Mouse (Mus musculus) cerebellum, adult 2 months (tissue): ENCODE data around the gene Acsbg1. TPM values are rescaled to one million over a fixed set of nuclear protein-coding genes. Genes with fewer than 3 reads are reported as not detected.

ENCODE experiments used
- DNase-seq, 2 experiments: peaks; one replicate each; pipeline ENCODE4 v3.0.0; 2021
- H3K27ac ChIP-seq: fragments of 200-500 bp; 2 replicates; pipeline ENCODE4 v1.5.1; 2012; ENCODE audit warnings: low read length, control low read depth, inconsistent platforms; ENCODE audit not compliant: insufficient read depth
- H3K27me3 ChIP-seq: fragments of 200-500 bp; 2 replicates; pipeline ENCODE4 v1.6.1; 2012; ENCODE audit warnings: inconsistent platforms, mild to moderate bottlenecking, low read length, moderate library complexity; ENCODE audit not compliant: control insufficient read depth, insufficient read depth
- H3K4me1 ChIP-seq: fragments of 200-500 bp; 2 replicates; pipeline ENCODE4 v1.6.1; 2011; ENCODE audit warnings: low read length; ENCODE audit not compliant: control insufficient read depth, insufficient read depth
- H3K4me3 ChIP-seq: fragments of 200-500 bp; replicated peaks from 2 replicates; pipeline ENCODE3; 2011; ENCODE audit warnings: mild to moderate bottlenecking, low read depth, low read length, control low read depth; ENCODE audit not compliant: insufficient read depth
- CTCF ChIP-seq: fragments of 200-500 bp; IDR thresholded peaks from 2 replicates; pipeline ENCODE4 v1.5.1; 2011; ENCODE audit warnings: low read depth, mild to moderate bottlenecking, control low read depth, low read length, moderate library complexity, borderline replicate concordance; ENCODE audit not compliant: insufficient read depth
- POLR2A ChIP-seq: fragments of 200-500 bp; IDR thresholded peaks from 2 replicates; pipeline ENCODE4 v1.6.1; 2011; ENCODE audit warnings: low read length, control low read depth, borderline replicate concordance; ENCODE audit not compliant: insufficient read depth
- WGBS: fragments of 180-500 bp; shearing (Covaris S2); methylation state at CpG from one replicate; pipeline ENCODE4 v1.1.7; 2018; 5-methylcytosine and 5-hydroxymethylcytosine counted together
- polyA plus RNA-seq: library from polyadenylated mRNA; depleted of rRNA; stranded (reverse); fragments of >200 nt; gene quantifications from 2 replicates; pipeline ENCODE4 v1.2.3, GENCODE M21; 2012

Acsbg1 gene
- polyA plus RNA-seq, 1 experiment, result 270 TPM

DNA sequence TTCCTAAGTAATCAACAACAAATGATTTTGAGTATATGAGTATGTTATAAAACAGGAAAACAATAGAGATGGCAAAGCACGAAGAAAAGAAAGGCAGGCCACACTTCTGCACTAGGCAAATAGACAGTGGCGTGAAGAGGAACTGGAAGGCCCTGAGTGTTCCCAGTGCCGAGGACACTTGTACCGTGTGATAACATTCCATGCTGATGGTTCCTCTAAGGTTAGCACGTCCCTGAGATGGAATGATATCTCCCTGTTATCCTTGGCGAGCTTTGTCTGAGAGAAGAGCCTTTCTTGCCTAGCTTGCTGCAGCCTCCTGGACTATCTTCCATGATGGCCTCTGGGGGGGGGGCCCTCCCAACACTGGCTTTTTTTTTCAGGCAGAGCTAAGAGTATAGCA, 2.9 kb downstream of the Acsbg1 start:
- WGBS, result 81% methylated on average over 6 of the region's 6 CpGs
- no peak for DNase-seq
- H3K27me3 ChIP-seq, result no peaks in the 10 kb centered on the region
- H3K4me3 ChIP-seq, result no peak overlapping the region
- no peaks in the 10 kb centered on the region for H3K4me1 ChIP-seq
- no peak overlapping the region for H3K27ac ChIP-seq
- TF ChIP-seq POLR2A (no peak), CTCF (no peak)

DNA sequence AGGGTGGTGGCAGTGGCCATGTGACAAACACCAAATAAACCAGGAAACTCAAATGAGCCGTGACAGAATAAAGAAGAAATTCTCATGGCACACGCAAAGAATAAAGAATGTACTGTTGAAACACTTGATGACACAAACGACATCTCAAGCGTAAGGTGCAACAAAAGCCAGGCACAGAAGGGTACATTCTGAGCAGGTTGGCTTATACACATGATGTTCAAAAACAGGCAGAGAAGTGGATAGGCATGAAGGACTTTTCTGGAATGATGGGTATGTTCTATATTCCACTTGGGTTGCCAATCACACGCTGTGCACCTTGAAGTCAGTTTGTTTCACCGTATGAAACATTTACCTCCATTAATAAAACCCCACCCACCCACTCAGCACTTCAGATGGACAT, 5.3 kb downstream of the Acsbg1 start:
- no peak overlapping the region for H3K4me3 ChIP-seq
- no peaks in the 10 kb centered on the region for H3K4me1 ChIP-seq
- TF ChIP-seq CTCF (no peak), POLR2A (no peak)
- WGBS, result 80% methylated on average over 6 of the region's 6 CpGs
- no peak overlapping the region for H3K27ac ChIP-seq
- H3K27me3 ChIP-seq, result no peaks in the 10 kb centered on the region
- no peak for DNase-seq

DNA sequence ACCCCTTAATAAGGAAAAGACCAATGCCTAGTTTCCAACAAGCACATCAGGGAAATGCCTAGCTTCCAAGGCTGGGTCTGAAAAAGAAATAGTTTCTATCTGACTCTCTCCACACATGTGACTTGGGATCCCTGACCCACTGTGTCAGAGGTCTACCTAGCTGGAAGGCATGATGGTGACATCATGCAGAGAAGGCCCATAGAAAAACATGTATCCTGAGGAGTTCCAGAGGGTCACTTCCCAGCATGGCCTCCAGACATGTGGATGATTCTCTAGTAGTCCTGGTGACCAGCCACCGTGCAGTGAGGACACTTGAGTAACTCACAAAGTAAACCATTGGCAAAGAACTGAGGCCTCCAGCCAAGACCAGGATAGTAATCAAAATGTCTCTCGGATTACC, 5.8 kb downstream of the Acsbg1 start:
- DNase-seq, result no peak
- H3K4me3 ChIP-seq, result no peak overlapping the region
- 48% methylated on average over 2 of the region's 2 CpGs for WGBS
- H3K27ac ChIP-seq, result no peak overlapping the region
- TF ChIP-seq POLR2A (no peak), CTCF (no peak)
- no peaks in the 10 kb centered on the region for H3K4me1 ChIP-seq
- H3K27me3 ChIP-seq, result no peaks in the 10 kb centered on the region

DNA sequence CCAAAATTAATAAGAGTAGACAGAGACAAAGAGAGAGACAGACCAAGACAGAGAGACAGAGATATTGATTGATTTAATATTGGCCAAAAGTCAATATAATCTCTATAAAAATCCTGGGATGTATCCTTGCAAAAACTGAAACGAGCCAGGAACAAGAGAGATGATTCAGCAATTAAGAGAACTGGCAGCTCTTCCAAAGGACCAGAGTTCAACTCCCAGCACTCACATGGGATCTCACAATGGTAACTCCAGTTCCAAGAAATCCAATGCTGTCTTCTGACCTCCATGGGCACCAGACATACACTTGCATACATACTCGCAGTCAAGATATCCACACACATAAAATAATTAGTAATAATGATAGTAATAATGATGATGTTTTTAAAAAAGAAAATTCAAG, 8.9 kb downstream of the Acsbg1 start:
- no peaks in the 10 kb centered on the region for H3K4me1 ChIP-seq
- no peak overlapping the region for H3K27ac ChIP-seq
- DNase-seq, result no peak
- H3K4me3 ChIP-seq, result no peak overlapping the region
- 77% methylated on average over 2 of the region's 2 CpGs for WGBS
- H3K27me3 ChIP-seq, result no peaks in the 10 kb centered on the region
- no peak for TF ChIP-seq POLR2A
- TF ChIP-seq CTCF, result no peak

DNA sequence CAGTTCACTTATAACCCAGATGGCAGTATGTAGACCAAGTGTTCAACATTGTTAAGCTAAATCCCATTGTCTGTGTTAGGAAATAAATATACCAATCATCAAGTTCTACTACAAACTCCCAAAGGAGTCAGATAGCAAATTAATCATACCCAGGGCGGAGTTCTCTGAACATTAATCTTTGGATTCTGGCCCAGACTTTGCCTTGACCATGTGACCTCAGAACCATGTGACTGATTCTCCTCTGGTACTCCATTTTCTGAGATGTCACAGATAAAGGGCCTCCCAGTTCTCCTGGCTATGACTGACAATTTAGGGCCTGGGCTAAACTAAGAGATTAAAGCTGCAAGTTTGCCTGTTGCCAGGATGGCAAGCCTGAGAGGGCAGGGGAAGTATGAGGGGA, 12.3 kb downstream of the Acsbg1 start:
- 79% methylated on average over 1 of the region's 1 CpGs for WGBS
- TF ChIP-seq CTCF, result no peak
- TF ChIP-seq POLR2A, result no peak
- Histone ChIP-seq H3K27me3 (no peaks in the 10 kb centered on the region), H3K4me1 (no peaks in the 10 kb centered on the region), H3K27ac (no peak overlapping the region), H3K4me3 (no peak overlapping the region)
- DNase-seq, result no peak

DNA sequence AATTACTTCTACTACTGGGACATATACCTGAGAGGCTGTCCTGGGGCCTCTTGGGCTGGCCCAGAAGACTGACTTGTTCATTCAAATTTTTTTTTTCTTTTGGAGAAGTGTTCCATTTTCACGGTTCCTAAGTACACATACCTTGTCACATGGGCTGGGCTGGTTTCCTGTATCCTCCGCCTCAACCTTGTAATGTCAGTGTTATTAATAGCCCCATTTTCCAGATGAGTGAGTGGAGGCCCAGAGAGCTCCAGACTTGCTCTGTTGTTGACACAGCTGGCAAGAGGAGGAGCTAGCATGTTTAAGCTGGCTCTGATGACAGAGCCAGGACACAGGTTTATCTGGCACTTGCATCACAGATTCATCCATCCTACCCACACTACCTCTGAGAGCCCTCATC, 14.2 kb downstream of the Acsbg1 start:
- TF ChIP-seq CTCF (no peak), POLR2A (no peak)

DNA sequence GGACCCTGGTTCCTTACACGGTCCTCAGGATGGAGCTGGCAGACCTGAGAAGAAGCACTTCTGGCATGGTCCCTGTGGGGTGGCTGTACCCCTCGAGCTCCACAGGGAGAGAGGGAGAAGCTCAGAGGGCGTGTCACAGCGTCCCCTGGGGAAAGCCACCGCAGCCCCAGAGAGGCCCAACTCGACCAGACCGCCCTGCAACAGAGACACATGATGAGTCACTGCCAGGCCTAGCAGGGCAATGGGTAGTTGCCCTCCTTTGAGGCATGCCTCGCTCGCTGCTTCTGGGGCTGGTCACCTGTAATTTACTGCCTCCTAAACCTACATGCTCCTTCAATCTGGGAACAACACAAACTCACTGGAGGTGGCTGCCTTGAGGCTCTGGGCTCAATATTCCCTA, 15.4 kb downstream of the Acsbg1 start:
- TF ChIP-seq POLR2A, result no peak
- TF ChIP-seq CTCF, result no peak
- DNase-seq, result no peak
- WGBS, result 75% methylated on average over 9 of the region's 9 CpGs
- Histone ChIP-seq H3K4me3 (no peak overlapping the region), H3K4me1 (no peaks in the 10 kb centered on the region), H3K27me3 (no peaks in the 10 kb centered on the region), H3K27ac (no peak overlapping the region)

More for the DNA sequence above, 14.2 kb downstream of the Acsbg1 start:
- DNase-seq, result no peak
- no peaks in the 10 kb centered on the region for H3K27me3 ChIP-seq
- H3K4me3 ChIP-seq, result no peak overlapping the region
- no peaks in the 10 kb centered on the region for H3K4me1 ChIP-seq
- 73% methylated on average over 2 of the region's 2 CpGs for WGBS
- H3K27ac ChIP-seq, result no peak overlapping the region

DNA sequence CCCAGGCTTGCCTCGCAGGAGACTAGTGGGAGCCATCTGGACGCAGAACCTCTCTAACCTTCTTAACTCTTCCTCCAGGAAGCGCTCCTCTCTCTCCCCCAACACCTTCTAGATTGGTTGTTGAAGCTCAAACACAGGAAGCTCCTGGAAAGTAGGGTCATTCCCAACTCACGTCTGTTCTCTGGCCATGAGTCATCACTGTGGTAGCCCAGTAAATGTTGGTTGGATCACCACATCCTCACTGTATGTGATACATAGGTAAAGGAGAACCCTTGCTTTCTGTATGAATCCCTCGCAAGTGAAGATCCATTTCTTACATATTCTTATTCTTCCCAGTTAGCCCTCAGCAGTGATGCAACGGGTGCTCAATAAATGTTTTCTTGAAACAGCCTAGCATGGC, 16.1 kb downstream of the Acsbg1 start:
- Histone ChIP-seq H3K27ac (no peak overlapping the region), H3K27me3 (no peaks in the 10 kb centered on the region), H3K4me1 (no peaks in the 10 kb centered on the region), H3K4me3 (no peak overlapping the region)
- no peak for TF ChIP-seq CTCF
- no peak for TF ChIP-seq POLR2A
- no peak for DNase-seq
- 88% methylated on average over 6 of the region's 6 CpGs for WGBS
